Mouse (Mus musculus) thymus, postnatal 14 days (tissue): ENCODE measurements around the gene Slc1a4.

Experiments used
- DNase-seq: peaks from one replicate; pipeline ENCODE4 v3.0.0; 2021

Slc1a4 gene

GRCm38 (mm10) chr11:20332561-20333514 is at the start of gene Slc1a4:
Gene Slc1a4, minus strand, starts transcription at chr11:20332713.
- DNase-seq, result peak; percentile 93

GRCm38 (mm10) chr11:20380106-20380505 is 47.6 kb upstream of the Slc1a4 start:
- no peak for DNase-seq

GRCm38 (mm10) chr11:20376642-20377041 is 44.1 kb upstream of the Slc1a4 start:
- DNase-seq, result no peak

GRCm38 (mm10) chr11:20372616-20373211 is 40.2 kb upstream of the Slc1a4 start:
- DNase-seq, result no peak

GRCm38 (mm10) chr11:20370486-20370885 is 38.0 kb upstream of the Slc1a4 start:
- no peak for DNase-seq

- DNase-seq, result no peak
Measured at GRCm38 (mm10) chr11:20366456-20366855, 33.9 kb upstream of the Slc1a4 start.

- no peak for DNase-seq
Measured at GRCm38 (mm10) chr11:20361354-20361753, 28.8 kb upstream of the Slc1a4 start.

- no peak for DNase-seq
Measured at GRCm38 (mm10) chr11:20357684-20358447, 25.4 kb upstream of the Slc1a4 start.

- DNase-seq, result no peak
Measured at GRCm38 (mm10) chr11:20348466-20348865, 16.0 kb upstream of the Slc1a4 start.

- DNase-seq, result no peak
Measured at GRCm38 (mm10) chr11:20347548-20347947, 15.0 kb upstream of the Slc1a4 start.

GRCm38 (mm10) chr11:20346369-20346768 is 13.9 kb upstream of the Slc1a4 start:
- DNase-seq, result no peak

GRCm38 (mm10) chr11:20343952-20344351 is 11.4 kb upstream of the Slc1a4 start:
- no peak for DNase-seq

GRCm38 (mm10) chr11:20341598-20341997 is 9.1 kb upstream of the Slc1a4 start:
- DNase-seq, result no peak

- no peak for DNase-seq
Measured at GRCm38 (mm10) chr11:20338703-20339102, 6.2 kb upstream of the Slc1a4 start.

GRCm38 (mm10) chr11:20334301-20334700 is 1.8 kb upstream of the Slc1a4 start:
- DNase-seq, result no peak

- DNase-seq, result peak; percentile 57
Measured at GRCm38 (mm10) chr11:20331690-20332537, 599 bp downstream of the Slc1a4 start.

GRCm38 (mm10) chr11:20331027-20331689 is 1.4 kb downstream of the Slc1a4 start:
- DNase-seq, result no peak

- DNase-seq, result no peak
Measured at GRCm38 (mm10) chr11:20329711-20330110, 2.8 kb downstream of the Slc1a4 start.

GRCm38 (mm10) chr11:20328771-20329170 is 3.7 kb downstream of the Slc1a4 start:
- DNase-seq, result no peak

GRCm38 (mm10) chr11:20326328-20326995 is 6.1 kb downstream of the Slc1a4 start:
- no peak for DNase-seq

GRCm38 (mm10) chr11:20325073-20325694 is 7.3 kb downstream of the Slc1a4 start:
- DNase-seq, result no peak
